Mouse (Mus musculus) kidney, embryonic 15.5 days (tissue): ENCODE results near the gene Dscaml1. TPM values are rescaled to one million over a fixed set of nuclear protein-coding genes. Genes with fewer than 3 reads are reported as not detected.

Source experiments
- ATAC-seq: fragments of 200-750 bp; cut with Nextera tagmentation; replicated peaks from 2 replicates; pipeline ENCODE4 v1.8.0; 2017; ENCODE audit warnings: moderate TSS enrichment; ENCODE audit not compliant: low FRiP score
- H3K27ac ChIP-seq: fragments of 300-500 bp; sonication (generic); 2 replicates; pipeline ENCODE4 v1.5.1; 2015; ENCODE audit warnings: mild to moderate bottlenecking, inconsistent platforms
- H3K27me3 ChIP-seq: fragments of 300-500 bp; sonication (generic); 2 replicates; pipeline ENCODE4 v1.6.1; 2015; ENCODE audit warnings: inconsistent platforms
- H3K36me3 ChIP-seq: fragments of 300-500 bp; sonication (generic); 2 replicates; pipeline ENCODE4 v1.6.1; 2015; ENCODE audit warnings: inconsistent platforms
- H3K4me1 ChIP-seq: fragments of 300-500 bp; sonication (generic); 2 replicates; pipeline ENCODE4 v1.6.1; 2015; ENCODE audit warnings: inconsistent platforms
- H3K4me2 ChIP-seq: fragments of 300-500 bp; sonication (generic); 2 replicates; pipeline ENCODE4 v1.6.1; 2015; ENCODE audit warnings: moderate library complexity, mild to moderate bottlenecking, inconsistent platforms
- H3K4me3 ChIP-seq: fragments of 300-500 bp; sonication (generic); replicated peaks from 2 replicates; pipeline ENCODE4 v1.5.1; 2015; ENCODE audit warnings: mild to moderate bottlenecking, inconsistent platforms
- H3K9ac ChIP-seq: fragments of 300-500 bp; sonication (generic); 2 replicates; pipeline ENCODE4 v1.6.1; 2015; ENCODE audit warnings: mild to moderate bottlenecking, inconsistent platforms
- H3K9me3 ChIP-seq: fragments of 300-500 bp; sonication (generic); replicated peaks from 2 replicates; pipeline ENCODE4 v1.6.1; 2016; ENCODE audit warnings: inconsistent platforms
- WGBS: fragments of 180-500 bp; shearing (Covaris S2); methylation state at CpG from one replicate; pipeline ENCODE4 v1.1.7; 2015; ENCODE audit warnings: mixed read lengths; 5-methylcytosine and 5-hydroxymethylcytosine counted together
- polyA plus RNA-seq: library from polyadenylated mRNA; unstranded; fragments of >200 nt; fragmentation: Nextera tagmentation; extraction: Ambion mirVana; gene quantifications from 2 replicates; pipeline ENCODE4 v1.2.1, GENCODE M21; 2015

The Dscaml1 gene
- polyA plus RNA-seq, 1 experiment from 2014 or later: 0.13 TPM

- Histone ChIP-seq H3K4me3 (no peak overlapping the region), H3K9ac (no peak overlapping the region), H3K27ac (no peak overlapping the region), H3K9me3 (no peaks in the 10 kb centered on the region), H3K36me3 (no peaks in the 10 kb centered on the region), H3K27me3 (peaks cover 60% of the 10 kb centered on the region), H3K4me1 (peaks cover 18% of the 10 kb centered on the region), H3K4me2 (no peak overlapping the region)
- WGBS: 73% methylated on average over 12 of the region's 12 CpGs
- no peak for ATAC-seq
Observed at GRCm38 (mm10) chr9:45432639-45433038, 6.2 kb downstream of the Dscaml1 start.

GRCm38 (mm10) chr9:45433119-45433518 is 6.7 kb downstream of the Dscaml1 start:
- WGBS: 84% methylated on average over 9 of the region's 9 CpGs
- Histone ChIP-seq H3K36me3 (no peaks in the 10 kb centered on the region), H3K4me1 (peaks cover 18% of the 10 kb centered on the region), H3K4me2 (no peak overlapping the region), H3K9me3 (no peaks in the 10 kb centered on the region), H3K27me3 (peaks cover 57% of the 10 kb centered on the region), H3K4me3 (no peak overlapping the region), H3K9ac (no peak overlapping the region), H3K27ac (no peak overlapping the region)
- ATAC-seq: no peak

DNA sequence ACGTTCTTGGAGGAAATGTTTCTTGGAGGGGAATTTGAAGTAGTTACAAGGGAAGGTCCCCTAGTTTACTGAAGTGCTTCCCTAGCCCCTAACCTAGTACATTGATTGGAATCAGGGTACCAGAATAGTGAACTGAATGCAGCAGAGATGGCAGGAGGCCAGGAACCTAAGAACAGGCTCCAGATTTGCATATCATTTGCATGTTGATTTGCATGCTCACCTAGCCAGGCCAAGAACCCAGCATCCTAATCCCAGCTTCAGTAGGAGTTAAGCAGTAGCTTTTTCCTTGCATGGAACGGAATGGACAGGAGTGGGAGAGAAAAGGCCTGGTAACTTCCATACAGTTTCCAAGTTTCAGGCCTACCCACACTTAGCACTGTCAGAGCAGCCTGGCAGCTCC is 7.7 kb downstream of the Dscaml1 start:
- Histone ChIP-seq H3K4me3 (no peak overlapping the region), H3K4me2 (no peak overlapping the region), H3K4me1 (peaks cover 18% of the 10 kb centered on the region), H3K27ac (no peak overlapping the region), H3K36me3 (no peaks in the 10 kb centered on the region), H3K9ac (no peak overlapping the region), H3K27me3 (peaks cover 53% of the 10 kb centered on the region), H3K9me3 (no peaks in the 10 kb centered on the region)
- ATAC-seq: no peak
- WGBS: 85% methylated on average over 2 of the region's 2 CpGs

- no peak overlapping the region for H3K27ac ChIP-seq
- H3K4me1 ChIP-seq: no peaks in the 10 kb centered on the region
- WGBS: 75% methylated on average over 4 of the region's 4 CpGs
- H3K9ac ChIP-seq: no peak overlapping the region
- H3K4me3 ChIP-seq: no peak overlapping the region
- no peak overlapping the region for H3K4me2 ChIP-seq
- H3K36me3 ChIP-seq: no peaks in the 10 kb centered on the region
- no peak for ATAC-seq
- peaks cover 14% of the 10 kb centered on the region for H3K27me3 ChIP-seq
- no peaks in the 10 kb centered on the region for H3K9me3 ChIP-seq
Observed at GRCm38 (mm10) chr9:45439025-45439424, 12.6 kb downstream of the Dscaml1 start.

- Histone ChIP-seq H3K4me2 (no peak overlapping the region), H3K4me3 (no peak overlapping the region), H3K27ac (no peak overlapping the region), H3K9ac (no peak overlapping the region), H3K9me3 (no peaks in the 10 kb centered on the region), H3K27me3 (peaks cover 14% of the 10 kb centered on the region), H3K36me3 (no peaks in the 10 kb centered on the region), H3K4me1 (no peaks in the 10 kb centered on the region)
- WGBS: 74% methylated on average over 16 of the region's 16 CpGs
- no peak for ATAC-seq
Observed at GRCm38 (mm10) chr9:45440083-45440784, 13.8 kb downstream of the Dscaml1 start.

GRCm38 (mm10) chr9:45444251-45444798 is 17.9 kb downstream of the Dscaml1 start:
- H3K9ac ChIP-seq: no peak overlapping the region
- no peak overlapping the region for H3K4me2 ChIP-seq
- H3K4me1 ChIP-seq: no peaks in the 10 kb centered on the region
- WGBS: 66% methylated on average over 5 of the region's 5 CpGs
- no peak overlapping the region for H3K27ac ChIP-seq
- H3K9me3 ChIP-seq: no peaks in the 10 kb centered on the region
- no peak for ATAC-seq
- H3K27me3 ChIP-seq: peaks cover 22% of the 10 kb centered on the region
- H3K4me3 ChIP-seq: no peak overlapping the region
- no peaks in the 10 kb centered on the region for H3K36me3 ChIP-seq

- ATAC-seq: no peak
- Histone ChIP-seq H3K9ac (no peak overlapping the region), H3K27ac (no peak overlapping the region), H3K36me3 (no peaks in the 10 kb centered on the region), H3K27me3 (peaks cover 23% of the 10 kb centered on the region), H3K4me1 (no peaks in the 10 kb centered on the region), H3K9me3 (no peaks in the 10 kb centered on the region), H3K4me3 (no peak overlapping the region), H3K4me2 (no peak overlapping the region)
- 84% methylated on average over 4 of the region's 4 CpGs for WGBS
Observed at GRCm38 (mm10) chr9:45449658-45450057, 23.2 kb downstream of the Dscaml1 start.

GRCm38 (mm10) chr9:45451346-45451745 is 24.9 kb downstream of the Dscaml1 start:
- Histone ChIP-seq H3K4me1 (no peaks in the 10 kb centered on the region), H3K4me3 (no peak overlapping the region), H3K27me3 (peaks cover 23% of the 10 kb centered on the region), H3K36me3 (no peaks in the 10 kb centered on the region), H3K4me2 (no peak overlapping the region), H3K27ac (no peak overlapping the region), H3K9ac (no peak overlapping the region), H3K9me3 (no peaks in the 10 kb centered on the region)
- 91% methylated on average over 4 of the region's 4 CpGs for WGBS
- no peak for ATAC-seq

DNA sequence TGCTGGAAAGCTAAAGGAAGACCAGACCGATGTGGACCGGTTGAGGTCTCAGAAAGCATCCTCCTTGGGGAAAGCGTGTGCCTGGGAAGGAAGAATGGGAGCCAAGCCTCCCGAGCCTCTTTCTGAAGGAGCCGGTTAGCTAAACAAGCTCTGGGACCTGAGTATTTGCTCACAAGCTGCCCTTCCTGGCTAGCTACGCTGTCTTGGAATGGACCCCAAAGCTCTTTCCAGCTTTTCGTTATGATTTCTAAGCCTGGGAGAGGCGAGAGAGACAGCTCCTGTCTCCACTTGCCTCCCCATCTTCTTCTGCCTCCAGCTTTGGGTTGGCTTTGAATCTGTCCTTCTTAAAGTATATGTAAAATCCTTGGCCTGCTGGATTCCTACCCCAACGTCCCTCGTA is 27.6 kb downstream of the Dscaml1 start:
- Histone ChIP-seq H3K4me2 (no peak overlapping the region), H3K36me3 (no peaks in the 10 kb centered on the region), H3K9me3 (no peaks in the 10 kb centered on the region), H3K4me1 (no peaks in the 10 kb centered on the region), H3K27ac (no peak overlapping the region), H3K27me3 (peaks cover 12% of the 10 kb centered on the region; the same call in 1 of the 2 replicates), H3K4me3 (no peak overlapping the region), H3K9ac (no peak overlapping the region)
- ATAC-seq: no peak
- 84% methylated on average over 10 of the region's 10 CpGs for WGBS

- Histone ChIP-seq H3K4me2 (no peak overlapping the region), H3K27me3 (peaks cover 12% of the 10 kb centered on the region; the same call in 1 of the 2 replicates), H3K36me3 (no peaks in the 10 kb centered on the region), H3K4me3 (no peak overlapping the region), H3K27ac (no peak overlapping the region), H3K9me3 (no peaks in the 10 kb centered on the region), H3K4me1 (no peaks in the 10 kb centered on the region), H3K9ac (no peak overlapping the region)
- WGBS: 67% methylated on average over 8 of the region's 8 CpGs
- no peak for ATAC-seq
Observed at GRCm38 (mm10) chr9:45454889-45455610, 28.6 kb downstream of the Dscaml1 start.

DNA sequence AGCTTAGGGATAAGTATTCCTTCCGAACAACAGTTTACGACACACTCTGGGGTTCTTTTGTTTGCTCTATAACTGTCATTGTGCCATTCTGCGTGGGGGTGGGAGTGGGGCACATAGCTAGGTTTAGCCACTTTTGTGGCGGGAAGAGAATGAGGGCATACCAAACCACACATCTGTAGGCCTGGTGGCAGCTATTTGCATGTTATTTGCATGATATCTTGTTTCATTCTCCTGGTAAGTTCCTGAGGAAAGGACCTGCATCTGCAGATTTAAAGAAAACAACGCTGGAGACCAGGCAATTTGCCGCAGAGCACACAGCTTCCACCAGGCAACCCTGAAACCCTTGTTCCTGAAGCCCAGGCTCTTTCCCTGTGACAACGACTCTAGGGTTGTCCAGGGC is 30.8 kb downstream of the Dscaml1 start:
- no peaks in the 10 kb centered on the region for H3K9me3 ChIP-seq

GRCm38 (mm10) chr9:45458363-45458762 is 31.9 kb downstream of the Dscaml1 start:
- no peak for ATAC-seq
- Histone ChIP-seq H3K36me3 (no peaks in the 10 kb centered on the region), H3K27me3 (peaks cover 10% of the 10 kb centered on the region; the same call in 1 of the 2 replicates), H3K4me2 (no peak overlapping the region), H3K4me3 (no peak overlapping the region), H3K4me1 (no peaks in the 10 kb centered on the region), H3K27ac (no peak overlapping the region), H3K9me3 (no peaks in the 10 kb centered on the region), H3K9ac (no peak overlapping the region)
- 61% methylated on average over 14 of the region's 14 CpGs for WGBS

More for the DNA sequence above, 30.8 kb downstream of the Dscaml1 start:
- no peak overlapping the region for H3K4me2 ChIP-seq
- H3K36me3 ChIP-seq: no peaks in the 10 kb centered on the region
- peaks cover 12% of the 10 kb centered on the region; the same call in 1 of the 2 replicates for H3K27me3 ChIP-seq
- no peaks in the 10 kb centered on the region for H3K4me1 ChIP-seq
- no peak overlapping the region for H3K27ac ChIP-seq
- no peak overlapping the region for H3K4me3 ChIP-seq
- no peak overlapping the region for H3K9ac ChIP-seq
- 31% methylated on average over 7 of the region's 7 CpGs for WGBS
- ATAC-seq: no peak
